Mouse (Mus musculus) cerebellum, postnatal 36 days (tissue): ENCODE data around the gene Atoh8.

Experiments
- DNase-seq, 2 experiments: peaks; one replicate each; pipeline ENCODE4 v3.0.0; 2021 to 2022; ENCODE audit warnings: mixed read lengths in 2 of 2

Gene Atoh8

GRCm38 (mm10) chr6:72225686-72226085 lies 9.7 kb downstream of the Atoh8 start:
- no peak for DNase-seq

DNA sequence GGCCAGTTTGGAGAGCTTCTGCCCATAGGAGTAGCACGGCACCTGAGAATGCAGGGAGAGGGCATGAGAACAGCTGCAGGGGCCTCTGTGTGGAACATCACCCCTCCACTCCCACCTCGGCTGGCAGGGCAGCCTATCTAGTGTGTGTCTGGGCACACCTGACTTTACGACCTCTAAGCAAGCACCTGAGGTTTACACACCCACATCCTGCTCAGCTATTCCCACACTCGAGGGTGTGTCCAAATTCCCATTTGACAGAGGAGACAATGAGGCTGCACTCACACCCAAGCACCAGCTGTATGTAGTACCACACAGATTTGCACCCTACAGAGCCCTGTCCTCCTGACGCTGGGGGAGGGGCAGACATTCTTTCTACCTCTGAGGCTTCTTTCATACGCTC lies 11.5 kb downstream of the Atoh8 start:
- DNase-seq = no peak

DNA sequence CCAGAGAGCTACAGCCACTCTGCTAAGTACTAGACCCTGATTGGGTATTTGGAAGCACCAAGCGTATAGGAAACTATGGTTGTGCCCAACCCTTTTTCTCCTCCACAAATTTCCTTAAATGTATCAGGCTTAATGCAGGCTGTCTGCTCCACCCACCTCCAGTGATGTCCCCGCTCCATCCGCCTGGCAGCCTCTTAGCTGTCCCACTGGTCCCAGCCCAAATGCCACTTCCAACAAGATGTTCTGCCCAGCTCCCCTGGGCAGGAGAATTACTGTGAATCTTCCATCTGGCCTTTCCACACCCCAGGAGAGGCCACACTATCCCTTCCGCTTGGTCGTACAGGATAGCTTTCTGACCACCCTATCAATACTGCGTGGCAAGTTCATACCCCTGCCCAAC lies 12.5 kb downstream of the Atoh8 start:
- no peak for DNase-seq

GRCm38 (mm10) chr6:72222271-72222724 lies 13.1 kb downstream of the Atoh8 start:
- no peak for DNase-seq

DNA sequence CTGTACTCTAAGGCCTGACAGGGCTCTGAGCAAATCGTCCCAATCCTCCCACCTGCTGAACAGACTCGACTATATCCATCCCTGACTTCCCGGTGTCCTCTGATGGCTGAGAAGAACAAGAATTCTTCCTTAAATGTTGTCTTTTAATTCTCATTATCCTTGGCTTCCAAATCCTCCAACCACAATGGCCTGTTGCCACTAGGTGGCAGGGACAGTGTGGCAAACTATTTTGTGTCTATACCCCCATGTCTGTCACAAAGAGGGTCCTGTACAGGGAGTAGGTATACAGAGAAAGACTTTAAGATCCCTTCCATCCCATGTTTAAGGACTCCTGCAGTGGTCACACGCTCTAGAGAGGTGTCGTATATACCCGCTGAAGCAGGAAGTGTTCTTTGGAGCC lies 14.1 kb downstream of the Atoh8 start:
- no peak for DNase-seq

- peak; percentile 59 to 64 for DNase-seq
Measured at GRCm38 (mm10) chr6:72219549-72219948, 15.8 kb downstream of the Atoh8 start.

DNA sequence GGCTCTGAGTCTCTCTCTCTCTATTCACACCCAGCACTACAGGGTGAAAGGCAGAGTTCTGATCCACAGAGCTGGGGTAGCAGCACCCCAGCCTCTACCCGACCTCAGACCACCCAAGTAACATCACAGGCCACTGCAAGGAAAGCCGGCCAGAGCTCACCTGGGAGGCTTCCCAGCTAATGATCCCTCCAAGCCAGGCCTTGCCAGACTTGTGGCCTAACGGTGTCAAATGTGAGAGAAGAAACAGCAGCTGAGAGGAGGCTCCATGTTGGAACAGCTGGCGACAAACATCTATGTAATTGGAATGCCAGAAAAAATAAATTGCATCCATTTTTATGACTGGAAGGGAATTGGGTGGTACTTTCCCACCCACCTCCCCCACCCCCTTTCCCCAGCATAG lies 17.1 kb downstream of the Atoh8 start:
- no peak for DNase-seq

DNA sequence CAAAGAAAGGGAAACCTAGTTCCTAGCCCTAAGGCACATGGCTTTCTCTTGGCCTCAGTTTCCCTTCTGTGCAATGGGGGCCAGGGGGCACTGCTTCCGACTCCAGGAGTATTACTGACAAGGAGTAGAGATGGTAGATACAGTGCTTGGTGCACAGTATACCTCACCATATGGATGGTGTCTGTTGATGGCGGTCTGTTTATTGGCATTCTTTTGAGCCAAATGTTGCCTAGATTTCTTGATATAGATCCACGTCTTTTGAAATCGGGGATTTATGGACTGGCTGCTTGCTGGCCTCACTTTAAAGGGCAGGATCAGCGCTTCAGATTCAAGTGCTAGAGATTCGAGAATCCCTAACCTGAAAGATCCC lies 18.0 kb downstream of the Atoh8 start:
- no peak for DNase-seq

DNA sequence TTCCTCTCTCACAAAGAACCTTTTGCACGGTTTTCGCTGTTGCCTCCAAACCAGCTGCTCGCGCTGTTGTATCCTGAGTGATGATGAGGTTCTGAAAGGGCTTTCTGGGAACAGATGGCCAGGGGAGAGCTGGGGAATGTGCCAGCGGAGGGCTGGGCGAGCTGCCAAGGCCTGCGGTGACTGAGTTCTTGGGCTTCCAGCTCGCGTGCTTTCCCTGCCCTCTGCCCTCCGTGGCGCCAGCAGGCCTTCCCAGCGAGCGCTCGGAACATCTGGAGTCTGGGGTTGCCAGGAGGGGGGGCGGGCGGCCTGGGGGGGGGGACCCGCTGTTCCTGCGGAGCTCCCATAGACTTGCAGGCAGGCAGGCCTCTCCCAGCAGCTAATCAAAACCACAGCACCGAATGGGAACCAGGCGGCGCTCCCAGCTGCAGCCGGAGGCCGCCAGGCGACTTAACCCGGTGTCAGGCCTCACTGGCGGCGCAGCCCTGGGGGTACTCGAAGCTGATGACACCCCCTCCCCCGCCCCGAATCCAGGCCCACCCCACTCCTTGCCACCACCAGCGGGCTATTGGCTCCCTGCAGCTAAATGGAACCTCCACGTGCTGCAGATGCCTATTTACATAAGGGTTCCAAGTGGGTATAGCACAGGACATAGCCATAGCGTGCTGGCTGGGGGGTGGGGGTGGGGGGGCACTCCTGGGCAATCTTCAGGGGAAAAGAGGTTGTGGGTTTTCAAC lies 18.5 kb downstream of the Atoh8 start:
- peak; percentile 98 to 100 for DNase-seq

DNA sequence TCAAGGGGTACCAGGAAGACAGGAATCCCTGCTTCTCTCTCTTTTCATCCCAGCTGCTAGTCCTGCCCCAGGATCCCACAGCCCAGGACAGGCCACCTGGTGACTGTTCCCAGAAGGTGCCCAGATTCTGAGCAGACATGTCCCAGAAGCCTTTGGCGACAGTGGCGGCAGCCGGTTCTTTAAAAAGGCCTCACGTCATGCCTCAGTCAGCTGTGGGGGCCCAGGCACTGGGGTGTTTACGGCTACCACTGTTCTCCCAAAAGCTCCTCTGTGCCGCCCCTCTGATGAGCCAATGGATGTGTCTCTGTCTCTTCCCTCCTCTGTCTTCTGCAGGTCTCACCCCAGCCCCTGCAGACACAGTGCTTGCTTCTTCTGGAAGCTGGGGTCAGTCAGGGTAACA lies 19.8 kb downstream of the Atoh8 start:
- no peak for DNase-seq

DNA sequence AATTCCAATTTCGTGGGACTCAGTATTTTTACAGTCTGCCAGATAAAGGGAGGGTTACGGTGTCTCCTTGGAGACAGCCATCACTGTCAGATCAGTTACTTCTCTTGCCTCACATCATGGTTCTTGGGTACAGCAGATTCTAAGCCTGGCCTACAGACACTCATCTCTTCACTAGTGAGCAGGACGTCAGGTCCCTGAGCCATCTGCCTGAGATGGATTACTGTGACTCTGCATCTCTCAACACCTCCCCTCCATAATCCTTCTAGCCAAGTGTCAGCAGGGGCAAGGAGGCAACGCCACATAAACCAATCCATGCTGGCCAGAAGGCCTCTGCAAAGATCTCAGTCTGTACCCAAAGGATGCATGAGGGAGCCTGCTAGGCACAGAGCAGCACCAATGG lies 24.0 kb downstream of the Atoh8 start:
- DNase-seq = peak; percentile 32 to 53

DNA sequence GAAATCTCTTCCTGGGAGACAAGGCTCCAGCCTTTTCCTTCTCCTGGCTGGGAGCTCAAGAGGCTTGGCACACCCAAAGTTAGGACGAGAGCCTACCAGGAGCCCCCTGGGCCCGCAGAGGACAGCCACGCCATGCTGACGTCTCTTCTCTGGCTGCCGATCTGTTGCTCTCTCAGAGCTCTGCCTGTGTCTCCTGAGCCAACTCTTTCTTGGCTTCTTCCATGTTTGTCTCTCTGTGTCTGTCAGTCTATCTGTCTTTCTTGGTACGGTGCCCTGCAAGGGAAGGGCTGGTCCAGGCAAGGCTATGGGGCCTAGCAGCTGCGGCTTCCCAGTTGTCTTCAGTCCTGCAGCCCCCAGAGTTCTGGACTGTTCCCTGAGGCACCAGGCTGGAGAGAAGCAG lies 24.6 kb downstream of the Atoh8 start:
- DNase-seq = no peak

GRCm38 (mm10) chr6:72209738-72210137 lies 25.6 kb downstream of the Atoh8 start:
- DNase-seq = no peak

GRCm38 (mm10) chr6:72208406-72209045 lies 26.9 kb downstream of the Atoh8 start:
- peak; percentile 41 to 42 for DNase-seq

GRCm38 (mm10) chr6:72206021-72206420 lies 29.4 kb downstream of the Atoh8 start:
- no peak for DNase-seq

GRCm38 (mm10) chr6:72204858-72205257 lies 30.5 kb downstream of the Atoh8 start:
- DNase-seq = no peak

DNA sequence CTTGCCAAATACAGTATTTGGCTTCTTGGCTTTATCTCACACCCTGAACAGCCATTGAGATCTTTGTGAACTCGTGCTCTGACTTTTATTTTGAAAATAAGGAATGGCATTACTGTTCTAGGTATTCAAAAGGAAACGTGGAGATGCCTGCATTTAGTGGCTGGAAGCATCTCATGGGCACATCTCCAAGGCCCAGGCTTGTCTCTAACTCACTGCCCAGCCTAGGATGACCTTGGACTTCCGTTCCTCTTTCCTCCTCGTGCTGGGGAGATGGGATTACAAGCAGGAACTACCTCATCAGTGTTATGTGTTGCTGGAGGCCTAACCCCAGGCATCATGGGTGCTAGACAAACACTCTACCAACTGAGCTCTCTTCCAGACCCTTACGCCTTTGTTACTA lies 32.1 kb downstream of the Atoh8 start:
- DNase-seq = no peak

DNA sequence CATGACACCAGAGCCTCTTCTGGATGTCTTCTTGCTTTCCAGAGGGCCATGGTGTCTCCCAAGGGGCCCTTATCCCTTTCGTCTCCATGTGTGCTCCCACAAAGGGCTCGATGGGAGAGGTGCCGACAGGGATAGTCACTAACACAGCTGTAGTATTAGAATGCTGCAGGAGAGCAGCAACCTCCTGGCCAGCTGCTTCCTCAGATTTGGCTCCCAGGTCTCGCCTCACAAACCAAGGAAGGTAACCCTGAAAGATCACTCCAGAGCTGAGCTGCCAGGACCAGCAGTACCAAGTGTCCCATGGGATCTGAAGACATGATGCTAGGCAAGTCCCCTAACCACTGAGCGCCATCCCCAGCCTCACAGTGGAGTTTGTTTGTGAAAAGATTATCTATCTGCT lies 32.6 kb downstream of the Atoh8 start:
- no peak for DNase-seq

- no peak for DNase-seq
Measured at GRCm38 (mm10) chr6:72200595-72201256, 34.7 kb downstream of the Atoh8 start.

GRCm38 (mm10) chr6:72197515-72197914 lies 37.9 kb downstream of the Atoh8 start:
- DNase-seq = no peak

DNA sequence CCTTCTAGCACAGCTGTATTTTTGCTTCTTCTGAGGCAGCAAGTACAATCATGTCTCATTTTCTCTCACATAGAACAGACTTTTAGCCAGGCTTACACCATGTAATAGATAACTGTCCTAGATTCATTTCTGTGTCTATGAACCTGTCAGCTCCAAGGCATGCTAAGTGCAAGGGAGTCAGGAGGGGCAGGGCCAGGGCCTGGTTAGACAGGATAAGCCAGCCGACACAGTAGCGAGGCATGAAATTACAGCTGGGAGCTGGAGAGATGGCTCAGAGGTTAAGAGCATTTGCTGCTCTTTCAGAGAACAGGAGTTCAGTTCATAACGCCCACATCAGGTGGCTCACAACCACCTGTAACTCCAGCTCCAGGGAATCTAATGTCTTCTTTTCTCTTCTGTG lies 38.7 kb downstream of the Atoh8 start:
- no peak for DNase-seq

DNA sequence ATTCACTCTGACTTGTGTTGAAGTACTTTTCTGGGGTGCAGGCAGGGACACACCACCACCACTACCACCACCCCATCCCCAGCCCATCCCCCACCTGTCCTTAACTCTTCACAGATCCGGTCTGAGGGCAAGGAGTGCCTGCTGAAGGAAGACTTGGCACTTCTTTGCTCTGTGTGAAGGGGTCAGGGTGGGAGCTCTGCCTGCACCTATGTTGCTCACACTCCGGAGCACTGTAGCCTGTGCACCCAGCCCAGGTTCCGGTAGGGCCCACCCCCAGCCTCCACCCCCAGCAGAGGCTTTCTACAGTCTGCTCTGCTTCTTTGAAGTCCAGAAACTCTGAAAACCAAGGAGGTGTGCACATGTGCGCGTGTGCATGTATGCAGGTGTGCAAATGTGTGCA lies 44.8 kb downstream of the Atoh8 start:
- no peak for DNase-seq

DNA sequence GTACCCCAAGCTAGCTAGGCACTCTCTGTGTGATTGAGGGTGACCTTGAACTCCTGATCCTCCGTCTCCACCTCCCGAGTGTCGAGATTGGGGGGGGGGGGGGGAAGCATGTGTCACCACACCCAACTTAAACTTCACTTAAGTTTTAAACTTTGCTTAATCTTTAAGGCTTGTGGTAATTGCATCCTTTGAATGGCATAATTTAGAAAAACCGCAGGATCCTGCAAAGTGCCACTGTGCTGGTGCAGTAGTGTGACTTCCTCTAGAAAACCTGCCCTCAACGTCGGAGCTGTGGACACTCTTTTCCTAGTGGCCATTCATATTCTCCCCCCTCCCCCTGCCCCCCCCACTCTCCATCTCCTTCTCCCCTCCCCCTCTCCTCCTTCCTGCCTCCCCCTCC lies 45.3 kb downstream of the Atoh8 start:
- no peak for DNase-seq
